Mouse (Mus musculus): Measurements from ENCODE around the gene Arl3.

- TF ChIP-seq ZNF384 (IDR thresholded peaks at IDR 0.05; ENCODE audit: low read depth, low read length) (no peak), ZC3H11A (IDR thresholded peaks at IDR 0.05; ENCODE audit: borderline replicate concordance, low read depth, low read length) (no peak), HCFC1 (IDR thresholded peaks at IDR 0.05; ENCODE audit: borderline replicate concordance, insufficient read depth, low read length) (no peak), MAFK (IDR thresholded peaks at IDR 0.05; ENCODE audit: insufficient read depth, low read depth, low read length) (no peak)
Observed at GRCm38 (mm10) chr19:46547565-46547964, 25.4 kb downstream of the Arl3 start.

Measured in ES-E14 (cell line).